Mouse (Mus musculus): Measurements from ENCODE around the gene Iqschfp.

- no peak for TF ChIP-seq CTCF (IDR thresholded peaks at IDR 0.05; ENCODE audit: control insufficient read depth, insufficient read depth, low read length)
- no peak for TF ChIP-seq POLR2A (IDR thresholded peaks at IDR 0.05; ENCODE audit: borderline replicate concordance, control insufficient read depth, low read depth, low read length)
These were observed 768.5 kb downstream of the Iqschfp start for GRCm38 (mm10) chr3:68660538-68660937.
